Mouse (Mus musculus) embryonic fibroblast, embryonic 13.5 days (primary cell): ENCODE data around the gene Defa21.
"Not testable (repeated sequence)": the region's sequence is repeated elsewhere in the genome, so short reads cannot be mapped to it uniquely, and the experiment has no call there.

Source experiments
- CTCF ChIP-seq: IDR thresholded peaks from 2 replicates; pipeline ENCODE4 v1.5.1; 2011; ENCODE audit warnings: mild to moderate bottlenecking, control low read depth, low read length, moderate library complexity, borderline replicate concordance; ENCODE audit not compliant: insufficient read depth
- POLR2A ChIP-seq: IDR thresholded peaks from 2 replicates; pipeline ENCODE4 v1.6.1; 2011; ENCODE audit warnings: low read depth, mild to moderate bottlenecking, control low read depth, low read length, moderate library complexity

GRCm38 (mm10) chr8:20994042-20994441 is 31.3 kb upstream of the Defa21 start:
- TF ChIP-seq CTCF, POLR2A: not testable (repeated sequence)
